Mouse (Mus musculus) frontal cortex, postnatal 14 days (tissue): ENCODE data around the gene Ephx4.

Experiments
- DNase-seq, 2 experiments: peaks; one replicate each; pipeline ENCODE4 v3.0.0; 2022; ENCODE audit warnings: low spot score in 2 of 2

Ephx4 gene

GRCm38 (mm10) chr5:107434001-107434400 is 31.5 kb downstream of the Ephx4 start:
- no peak for DNase-seq

- no peak for DNase-seq
Measured at GRCm38 (mm10) chr5:107436185-107436584, 33.6 kb downstream of the Ephx4 start.

- DNase-seq, result no peak
Measured at GRCm38 (mm10) chr5:107436587-107437209, 34.2 kb downstream of the Ephx4 start.

- DNase-seq, result peak; percentile 82 to 89
Measured at GRCm38 (mm10) chr5:107437464-107438281, 35.1 kb downstream of the Ephx4 start, which contains the start of gene Btbd8. Gene Btbd8 (plus strand): TSS chr5:107437997.

- no peak for DNase-seq
Measured at GRCm38 (mm10) chr5:107438353-107438752, 35.8 kb downstream of the Ephx4 start.

GRCm38 (mm10) chr5:107441881-107442280 is 39.3 kb downstream of the Ephx4 start:
- DNase-seq, result no peak

- DNase-seq, result no peak
Measured at GRCm38 (mm10) chr5:107444251-107444650, 41.7 kb downstream of the Ephx4 start.

- DNase-seq, result no peak
Measured at GRCm38 (mm10) chr5:107447977-107448376, 45.4 kb downstream of the Ephx4 start.

- DNase-seq, result no peak
Measured at GRCm38 (mm10) chr5:107448784-107449183, 46.2 kb downstream of the Ephx4 start.

GRCm38 (mm10) chr5:107449620-107450019 is 47.1 kb downstream of the Ephx4 start:
- DNase-seq, result no peak

- DNase-seq, result no peak
Measured at GRCm38 (mm10) chr5:107450299-107450698, 47.8 kb downstream of the Ephx4 start.

- no peak for DNase-seq
Measured at GRCm38 (mm10) chr5:107462147-107463076, 59.9 kb downstream of the Ephx4 start.

GRCm38 (mm10) chr5:107466501-107466900 is 64.0 kb downstream of the Ephx4 start:
- DNase-seq, result no peak

- DNase-seq, result no peak
Measured at GRCm38 (mm10) chr5:107467098-107467497, 64.6 kb downstream of the Ephx4 start.

GRCm38 (mm10) chr5:107470600-107471329 is 68.2 kb downstream of the Ephx4 start:
- no peak for DNase-seq
